Mouse (Mus musculus) spleen, postnatal 4 days (tissue): Measurements from ENCODE around the gene Zfp935.
A peak's percentile ranks its signal among the peaks of the same experiment; 100 is the strongest.
"Not testable (repeated sequence)": the region's sequence is repeated elsewhere in the genome, so short reads cannot be mapped to it uniquely, and the experiment has no call there.

Source experiments
- DNase-seq, 2 experiments: peaks; one replicate each; pipeline ENCODE4 v3.0.0; 2022; ENCODE audit warnings: low spot score in 2 of 2

Gene Zfp935

DNA sequence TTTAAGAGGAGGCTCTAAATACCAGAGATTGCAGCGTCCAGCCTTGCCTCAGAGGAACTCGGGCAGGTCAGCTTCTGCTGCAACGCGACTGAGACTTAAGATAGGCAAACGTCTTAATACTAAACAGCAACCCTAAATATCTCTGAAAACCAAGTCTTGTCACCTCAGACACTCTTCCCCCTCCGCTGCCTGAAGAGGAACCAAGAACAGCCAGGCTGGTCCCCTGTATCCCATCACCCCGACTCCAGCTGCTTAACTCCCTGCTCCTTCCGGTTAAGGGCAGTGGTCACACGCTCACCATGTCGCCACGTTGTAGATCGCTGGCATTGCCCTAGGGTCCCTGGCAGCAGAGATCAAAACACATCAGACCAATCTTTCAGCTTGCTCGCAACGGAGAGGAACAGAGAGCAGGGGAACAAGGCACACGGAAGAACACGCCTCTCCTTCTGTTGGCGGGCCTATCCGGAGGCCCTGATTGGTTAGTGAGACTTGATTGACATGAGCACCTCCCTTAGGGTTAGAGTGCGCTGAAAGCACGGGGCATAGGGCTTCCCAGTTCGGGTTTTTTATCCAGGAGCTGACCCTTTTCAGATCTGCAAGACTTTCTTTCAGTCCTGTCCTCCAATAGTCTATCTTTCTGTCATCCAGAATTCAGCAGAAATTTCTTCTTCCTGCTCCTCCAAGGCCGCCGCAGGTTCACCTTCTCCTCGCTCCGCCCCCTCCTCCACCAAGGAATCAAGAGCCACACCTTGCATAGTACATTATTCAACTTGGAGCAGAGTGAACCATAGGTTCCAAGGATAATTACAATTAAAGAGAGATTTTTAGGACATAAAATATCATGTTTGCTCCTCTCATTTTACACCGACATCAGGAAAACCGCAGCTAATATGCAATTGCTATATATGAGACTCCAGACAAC is at the start of gene Zfp935:
Gene Zfp935, minus strand, starts transcription at position 323 of the 922 bp plus-strand sequence.
- DNase-seq, result peak; percentile 70 to 78

DNA sequence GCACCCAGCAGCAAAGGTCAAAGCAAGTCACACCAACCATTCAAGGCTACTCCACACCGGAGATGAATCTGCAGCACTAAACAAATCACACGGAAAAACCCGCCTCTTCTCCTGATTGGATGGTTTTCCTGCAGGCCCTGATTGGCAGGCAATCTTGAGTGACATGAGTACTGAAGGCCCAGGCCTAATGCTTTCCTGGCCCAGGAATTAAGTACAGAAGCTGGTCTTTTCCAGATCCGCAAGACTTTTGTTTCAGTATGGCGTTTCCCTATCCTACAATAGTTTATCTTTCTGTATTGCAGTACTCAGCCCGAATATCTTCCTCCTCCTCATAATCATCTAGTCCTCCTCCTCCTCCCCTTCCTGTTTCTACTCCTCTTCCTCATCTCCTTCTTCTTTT is 12.8 kb upstream of the Zfp935 start, which contains the start of gene Zfp934:
Gene Zfp934, minus strand, starts transcription at position 101 of the 400 bp plus-strand sequence.
- DNase-seq, result not testable (repeated sequence)

DNA sequence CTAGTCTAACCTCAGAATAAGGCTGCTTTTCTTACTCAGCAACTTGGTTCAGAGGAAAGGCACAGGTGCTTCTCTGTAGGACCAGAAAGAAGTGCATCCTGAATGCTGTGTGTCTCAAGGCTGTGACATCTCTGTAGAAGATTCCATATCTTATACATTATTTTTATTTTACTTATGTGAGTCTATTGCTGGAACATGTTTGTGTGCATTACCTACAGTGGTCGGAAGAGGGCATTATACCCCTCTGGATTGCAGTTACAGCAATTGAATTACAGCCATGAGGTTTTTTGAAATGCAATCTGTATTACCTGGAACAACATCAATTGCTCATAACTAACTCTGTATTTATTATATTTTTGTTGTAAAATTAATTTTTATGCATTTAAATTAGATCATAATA is 3.4 kb upstream of the Zfp935 start:
- not testable (repeated sequence) for DNase-seq

DNA sequence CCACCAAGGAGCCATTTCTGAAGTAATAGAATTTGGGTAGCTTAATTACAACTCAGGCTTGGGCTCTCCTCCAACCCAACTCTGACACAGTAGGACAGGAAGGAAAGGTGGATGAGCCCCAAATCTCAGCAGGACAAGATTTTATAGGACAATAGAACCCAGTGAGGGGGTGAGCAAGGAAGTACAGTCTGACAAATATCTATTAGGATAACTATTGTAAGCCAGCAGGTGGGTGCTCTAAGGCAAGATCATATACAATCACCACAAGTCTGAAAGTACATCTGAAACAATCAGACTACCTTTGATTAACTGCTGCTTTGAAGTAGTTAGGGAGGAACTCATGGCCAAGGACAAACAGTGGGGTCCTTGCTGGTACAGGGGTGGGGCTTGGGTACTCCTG is 28.2 kb downstream of the Zfp935 start:
- not testable (repeated sequence) for DNase-seq

DNA sequence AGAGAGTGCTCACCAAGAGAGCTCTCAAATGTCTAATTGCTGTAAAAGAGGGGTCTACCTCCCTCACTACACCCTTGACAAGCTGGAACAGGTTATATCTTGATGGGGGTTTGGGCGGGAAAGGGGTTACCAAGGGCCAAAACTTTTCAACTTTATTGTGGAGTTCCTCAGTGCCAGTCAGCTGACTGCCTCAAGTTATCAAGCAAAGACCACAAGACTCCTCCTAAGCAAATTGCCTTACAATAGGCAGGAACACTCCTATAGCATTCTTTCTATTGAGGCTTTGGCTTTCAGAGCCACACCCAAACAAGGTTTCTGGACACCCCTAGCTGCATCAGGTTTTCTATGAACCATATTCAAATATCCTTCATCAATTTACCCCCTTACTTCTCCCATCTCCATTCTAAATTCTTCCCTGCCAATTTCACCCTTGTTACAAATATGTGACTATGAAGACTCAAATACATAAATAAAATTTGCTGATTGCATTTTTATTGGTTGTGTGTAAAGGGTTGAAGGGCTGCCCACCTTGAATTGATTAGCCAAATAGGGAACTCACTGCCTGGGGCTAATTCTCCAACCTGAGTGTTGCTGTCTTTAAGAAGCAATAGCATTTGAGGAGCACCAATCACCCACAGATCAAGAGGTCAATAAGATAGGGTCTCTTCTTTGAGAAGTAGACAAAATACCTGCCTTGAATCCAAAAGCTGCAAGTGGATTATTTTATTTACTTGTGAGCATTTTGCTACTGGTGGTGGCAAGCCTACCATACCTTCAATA is 47.5 kb downstream of the Zfp935 start:
- not testable (repeated sequence) for DNase-seq

DNA sequence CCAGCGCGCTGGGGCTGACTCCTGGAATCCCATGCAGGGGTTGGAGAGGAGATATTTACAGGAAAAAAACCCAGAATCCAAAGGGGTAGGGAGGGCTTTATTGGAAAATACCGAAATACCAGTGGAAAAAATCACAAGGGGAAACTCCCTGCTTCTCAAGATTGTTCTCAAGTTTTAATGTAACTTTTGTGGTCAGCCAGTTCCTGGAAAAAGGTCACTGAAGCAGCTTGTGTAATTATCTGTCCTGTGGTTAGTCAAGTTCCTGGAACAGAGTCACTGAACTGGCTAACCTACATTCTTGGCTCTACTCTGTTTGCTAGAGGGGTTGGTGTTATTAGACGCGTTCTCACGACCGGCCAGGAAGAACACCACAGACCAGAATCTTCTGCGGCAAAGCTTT is 85.7 kb downstream of the Zfp935 start:
- not testable (repeated sequence) for DNase-seq

DNA sequence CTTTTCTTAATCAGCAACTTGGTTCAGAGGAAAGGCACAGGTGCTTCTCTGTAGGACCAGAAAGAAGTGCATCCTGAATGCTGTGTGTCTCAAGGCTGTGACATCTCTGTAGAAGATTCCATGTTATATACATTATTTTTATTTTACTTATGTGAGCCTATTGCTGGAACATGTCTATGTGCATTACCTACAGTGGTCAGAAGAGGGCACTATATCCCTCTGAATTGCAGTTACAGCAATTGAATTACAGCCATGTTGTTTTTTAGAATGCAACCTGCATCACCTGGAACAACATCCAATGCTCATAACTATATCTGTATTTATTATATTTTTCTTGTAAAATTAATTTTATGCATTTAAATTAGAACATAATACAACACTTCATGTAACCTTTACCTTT is 88.4 kb downstream of the Zfp935 start:
- peak in 1 of 2 experiments; percentile 30 for DNase-seq

DNA sequence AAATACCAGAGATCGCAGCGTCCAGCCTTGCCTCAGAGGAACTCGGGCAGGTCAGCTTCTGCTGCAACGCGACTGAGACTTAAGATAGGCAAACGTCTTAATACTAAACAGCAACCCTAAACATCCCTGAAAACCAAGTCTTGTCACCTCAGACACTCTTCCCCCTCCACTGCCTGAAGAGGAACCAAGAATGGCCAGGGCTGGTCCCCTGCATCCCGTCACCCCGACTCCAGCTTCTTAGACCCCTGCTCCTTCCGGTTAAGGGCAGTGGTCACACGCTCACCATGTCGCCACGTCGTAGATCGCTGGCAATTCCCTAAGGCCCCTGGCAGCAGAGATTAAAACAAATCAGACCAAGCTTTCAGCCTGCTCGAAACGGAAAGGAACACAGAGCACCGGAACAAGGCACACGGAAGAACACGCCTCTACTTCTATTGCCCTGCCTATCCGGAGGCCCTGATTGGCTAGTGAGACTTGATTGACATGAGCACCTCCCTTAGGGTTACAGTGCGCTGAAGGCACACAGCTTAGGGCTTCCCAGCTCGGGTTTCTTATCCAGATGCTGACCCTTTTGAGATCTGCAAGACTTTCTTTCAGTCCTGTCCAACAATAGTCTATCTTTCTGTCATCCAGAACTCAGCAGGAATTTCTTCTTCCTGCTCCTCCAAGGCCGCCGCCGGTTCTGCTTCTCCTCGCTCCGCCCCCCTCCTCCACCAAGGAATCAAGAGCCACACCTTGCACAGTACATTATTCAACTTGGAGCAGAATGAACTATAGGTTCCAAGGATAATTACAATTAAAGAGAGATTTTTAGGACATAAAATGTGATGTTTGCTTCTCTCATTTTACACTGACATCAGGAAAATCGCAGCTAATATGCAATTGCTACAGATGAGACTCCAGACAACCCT is 91.6 kb downstream of the Zfp935 start, which contains the start of gene Gm49359:
Gene Gm49359, minus strand, starts transcription at position 409 of the 911 bp plus-strand sequence.
- DNase-seq, result peak; percentile 84 to 88
